Mouse (Mus musculus): ENCODE results near the gene Polr2e. TPM values are rescaled to one million over a fixed set of nuclear protein-coding genes. Genes with fewer than 3 reads are reported as not detected.
A peak's percentile ranks its signal among the peaks of the same experiment; 100 is the strongest.

Gene Polr2e
- total RNA-seq (2021): 10 to 100 TPM; 42.0 to 50.9 TPM
- long read RNA-seq, experiment 1, transcript Polr2e-201 (7 exons, 1,148 nt): major isoform, 51 of 53 reads
- long read RNA-seq, experiment 1, partial matches to known transcripts: 1 of 53 reads
- long read RNA-seq, experiment 1, other reads (novel, unspliced or antisense): 0 of 53 reads
- long read RNA-seq, experiment 2, transcript Polr2e-201 (7 exons, 1,148 nt): major isoform, 56 of 57 reads
- long read RNA-seq, experiment 2, partial matches to known transcripts: 0 of 57 reads
- long read RNA-seq, experiment 2, other reads (novel, unspliced or antisense): 1 of 57 reads

GRCm38 (mm10) chr10:80039559-80039979 is at the start of gene Polr2e:
Gene Polr2e, minus strand, starts transcription at chr10:80039795.
- intact Hi-C loops (cut with DNase I): loop anchor here (2.0 to 5.0 kb wide), 2 partner anchors 42 to 75 kb away; partner anchors contain the start of genes Abca7 and Stk11
- peak; percentile 97 for DNase-seq

GRCm38 (mm10) chr10:80089146-80089545 is 49.6 kb upstream of the Polr2e start:
- no peak overlapping the region for H3K4me3 ChIP-seq
- intact Hi-C loops (cut with DNase I): no loop called here
- TF ChIP-seq CTCF (IDR thresholded peaks at IDR 0.05): no peak
- no peak overlapping the region for H3K27ac ChIP-seq
- no peak for DNase-seq

More at GRCm38 (mm10) chr10:80039559-80039979, at the start of gene Polr2e:
- Histone ChIP-seq H3K4me3 (peak within 1 kb of the TSS; percentile 69), H3K27ac (peak within 1 kb of the TSS; percentile 93)
- no peak for TF ChIP-seq CTCF (IDR thresholded peaks at IDR 0.05)

- intact Hi-C loops (cut with DNase I): no loop called here
These were observed 47.9 kb upstream of the Polr2e start for GRCm38 (mm10) chr10:80087483-80087882.

GRCm38 (mm10) chr10:80086847-80087246 is 47.3 kb upstream of the Polr2e start:
- intact Hi-C loops (cut with DNase I): no loop called here
- peak overlapping the region; percentile 46 for H3K27ac ChIP-seq
- DNase-seq: peak; percentile 76

More at GRCm38 (mm10) chr10:80087483-80087882, 47.9 kb upstream of the Polr2e start:
- H3K4me3 ChIP-seq: no peak overlapping the region
- TF ChIP-seq CTCF (IDR thresholded peaks at IDR 0.05): no peak
- H3K27ac ChIP-seq: peak overlapping the region; percentile 46
- DNase-seq: no peak

GRCm38 (mm10) chr10:80084817-80085487 is 45.4 kb upstream of the Polr2e start:
- TF ChIP-seq CTCF (IDR thresholded peaks at IDR 0.05): no peak
- peak overlapping the region; percentile 43 for H3K27ac ChIP-seq
- intact Hi-C loops (cut with DNase I): no loop called here

More at GRCm38 (mm10) chr10:80086847-80087246, 47.3 kb upstream of the Polr2e start:
- H3K4me3 ChIP-seq: no peak overlapping the region
- no peak for TF ChIP-seq CTCF (IDR thresholded peaks at IDR 0.05)

GRCm38 (mm10) chr10:80081075-80081474 is 41.5 kb upstream of the Polr2e start:
- DNase-seq: no peak
- no peak for TF ChIP-seq CTCF (IDR thresholded peaks at IDR 0.05)
- intact Hi-C loops (cut with DNase I): no loop called here
- no peak overlapping the region for H3K4me3 ChIP-seq
- H3K27ac ChIP-seq: no peak overlapping the region

More at GRCm38 (mm10) chr10:80084817-80085487, 45.4 kb upstream of the Polr2e start:
- H3K4me3 ChIP-seq: no peak overlapping the region
- DNase-seq: peak; percentile 65

GRCm38 (mm10) chr10:80080396-80081070 is 40.9 kb upstream of the Polr2e start:
- intact Hi-C loops (cut with DNase I): no loop called here
- no peak overlapping the region for H3K27ac ChIP-seq

GRCm38 (mm10) chr10:80078366-80078765 is 38.8 kb upstream of the Polr2e start:
- intact Hi-C loops (cut with DNase I): no loop called here
- no peak overlapping the region for H3K4me3 ChIP-seq
- H3K27ac ChIP-seq: no peak overlapping the region
- DNase-seq: no peak
- TF ChIP-seq CTCF (IDR thresholded peaks at IDR 0.05): no peak

More at GRCm38 (mm10) chr10:80080396-80081070, 40.9 kb upstream of the Polr2e start:
- DNase-seq: no peak
- TF ChIP-seq CTCF (IDR thresholded peaks at IDR 0.05): no peak
- no peak overlapping the region for H3K4me3 ChIP-seq

GRCm38 (mm10) chr10:80077312-80077711 is 37.7 kb upstream of the Polr2e start:
- no peak for DNase-seq
- TF ChIP-seq CTCF (IDR thresholded peaks at IDR 0.05): no peak
- intact Hi-C loops (cut with DNase I): no loop called here
- Histone ChIP-seq H3K27ac (no peak overlapping the region), H3K4me3 (no peak overlapping the region)

GRCm38 (mm10) chr10:80076386-80076785 is 36.8 kb upstream of the Polr2e start:
- intact Hi-C loops (cut with DNase I): no loop called here
- no peak for TF ChIP-seq CTCF (IDR thresholded peaks at IDR 0.05)
- Histone ChIP-seq H3K27ac (peak overlapping the region; percentile 89), H3K4me3 (no peak overlapping the region)
- DNase-seq: no peak

- DNase-seq: no peak
- intact Hi-C loops (cut with DNase I): no loop called here
- Histone ChIP-seq H3K27ac (peak overlapping the region; percentile 89), H3K4me3 (no peak overlapping the region)
- no peak for TF ChIP-seq CTCF (IDR thresholded peaks at IDR 0.05)
These were observed 36.3 kb upstream of the Polr2e start for GRCm38 (mm10) chr10:80075924-80076323.

- peak; percentile 77 for DNase-seq
- peak overlapping the region; percentile 89 for H3K27ac ChIP-seq
- peak overlapping the region; percentile 68 for H3K4me3 ChIP-seq
- peak; percentile 47 for TF ChIP-seq CTCF (IDR thresholded peaks at IDR 0.05)
- intact Hi-C loops (cut with DNase I): loop anchor here (5.0 kb wide), 1 partner anchor 37 kb away; no protein-coding TSS in a partner anchor
These were observed 35.4 kb upstream of the Polr2e start for GRCm38 (mm10) chr10:80074813-80075601.

All from gastrocnemius, adult 2 months (tissue).